Mouse (Mus musculus) small intestine, adult 2 months (tissue): ENCODE results near the gene Usf2. TPM values are rescaled to one million over a fixed set of nuclear protein-coding genes. Genes with fewer than 3 reads are reported as not detected.

Source experiments
- H3K27ac ChIP-seq: fragments of 200-500 bp; 2 replicates; pipeline ENCODE4 v1.5.1; 2012; ENCODE audit warnings: low read depth, low read length, control low read depth, inconsistent platforms; ENCODE audit not compliant: insufficient read depth
- H3K27me3 ChIP-seq: fragments of 200-500 bp; 2 replicates; pipeline ENCODE4 v1.6.1; 2012; ENCODE audit warnings: mild to moderate bottlenecking, moderate library complexity, low read length, inconsistent platforms; ENCODE audit not compliant: control insufficient read depth, insufficient read depth
- H3K36me3 ChIP-seq: fragments of 200-500 bp; 2 replicates; pipeline ENCODE4 v1.6.1; 2012; ENCODE audit warnings: mild to moderate bottlenecking, low read length, control low read depth, inconsistent platforms; ENCODE audit not compliant: control insufficient read depth, insufficient read depth
- H3K4me1 ChIP-seq: fragments of 200-500 bp; 2 replicates; pipeline ENCODE4 v1.6.1; 2012; ENCODE audit warnings: low read length, inconsistent platforms, mixed read lengths; ENCODE audit not compliant: control insufficient read depth, insufficient read depth, insufficient read length
- H3K4me3 ChIP-seq: fragments of 200-500 bp; 2 replicates; pipeline ENCODE4 v1.5.1; 2012; ENCODE audit warnings: low read depth, mild to moderate bottlenecking, control low read depth, inconsistent platforms, low read length, moderate library complexity
- CTCF ChIP-seq: fragments of 200-500 bp; IDR thresholded peaks from 2 replicates; pipeline ENCODE4 v1.5.1; 2012; ENCODE audit warnings: low read depth, mild to moderate bottlenecking, control low read depth, inconsistent platforms, low read length, moderate library complexity, mixed read lengths; ENCODE audit not compliant: insufficient replicate concordance, insufficient read length; ENCODE audit errors: extremely low read depth
- POLR2A ChIP-seq: fragments of 200-500 bp; IDR thresholded peaks from 2 replicates; pipeline ENCODE4 v1.6.1; 2012; ENCODE audit warnings: low read depth, mild to moderate bottlenecking, control low read depth, inconsistent platforms, low read length, moderate library complexity
- WGBS: fragments of 180-500 bp; shearing (Covaris S2); methylation state at CpG from one replicate; pipeline ENCODE4 v1.1.7; 2018; 5-methylcytosine and 5-hydroxymethylcytosine counted together
- polyA plus RNA-seq: library from polyadenylated mRNA; depleted of rRNA; stranded (reverse); fragments of >200 nt; gene quantifications from 2 replicates; pipeline ENCODE4 v1.2.3, GENCODE M21; 2012

Gene Usf2
- polyA plus RNA-seq, 1 experiment: 162 TPM

DNA sequence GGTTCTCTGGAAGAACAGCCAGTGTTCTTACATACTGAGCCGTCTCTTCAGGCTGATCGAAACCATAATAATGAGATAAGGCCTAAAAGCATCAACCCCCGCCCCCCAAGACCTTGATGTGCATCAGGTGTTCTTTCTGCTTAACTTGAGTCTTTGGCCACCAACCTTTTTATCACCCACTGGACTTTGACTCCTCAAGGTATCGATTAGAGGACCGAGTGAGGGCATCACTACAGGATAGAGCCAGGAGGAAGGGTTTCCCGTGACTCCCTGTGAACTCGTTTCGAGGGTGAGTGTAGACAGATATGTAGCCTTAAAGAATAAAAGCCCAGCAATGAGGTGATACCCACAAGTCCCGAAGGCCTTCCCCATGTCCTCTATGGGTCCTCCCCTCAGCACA lies 28.8 kb upstream of the Usf2 start:
- Histone ChIP-seq H3K4me1 (no peaks in the 10 kb centered on the region), H3K27ac (no peak overlapping the region), H3K4me3 (no peak overlapping the region), H3K36me3 (no peaks in the 10 kb centered on the region), H3K27me3 (no peaks in the 10 kb centered on the region)
- 48% methylated on average over 9 of the region's 9 CpGs for WGBS
- TF ChIP-seq POLR2A: no peak
- TF ChIP-seq CTCF: no peak

GRCm38 (mm10) chr7:30981703-30982102 lies 25.1 kb upstream of the Usf2 start:
- Histone ChIP-seq H3K4me3 (no peak overlapping the region), H3K36me3 (peaks cover 2% of the 10 kb centered on the region; the same call in 1 of the 2 replicates), H3K27me3 (no peaks in the 10 kb centered on the region), H3K27ac (no peak overlapping the region), H3K4me1 (no peaks in the 10 kb centered on the region)
- no peak for TF ChIP-seq CTCF
- 97% methylated on average over 4 of the region's 4 CpGs for WGBS

DNA sequence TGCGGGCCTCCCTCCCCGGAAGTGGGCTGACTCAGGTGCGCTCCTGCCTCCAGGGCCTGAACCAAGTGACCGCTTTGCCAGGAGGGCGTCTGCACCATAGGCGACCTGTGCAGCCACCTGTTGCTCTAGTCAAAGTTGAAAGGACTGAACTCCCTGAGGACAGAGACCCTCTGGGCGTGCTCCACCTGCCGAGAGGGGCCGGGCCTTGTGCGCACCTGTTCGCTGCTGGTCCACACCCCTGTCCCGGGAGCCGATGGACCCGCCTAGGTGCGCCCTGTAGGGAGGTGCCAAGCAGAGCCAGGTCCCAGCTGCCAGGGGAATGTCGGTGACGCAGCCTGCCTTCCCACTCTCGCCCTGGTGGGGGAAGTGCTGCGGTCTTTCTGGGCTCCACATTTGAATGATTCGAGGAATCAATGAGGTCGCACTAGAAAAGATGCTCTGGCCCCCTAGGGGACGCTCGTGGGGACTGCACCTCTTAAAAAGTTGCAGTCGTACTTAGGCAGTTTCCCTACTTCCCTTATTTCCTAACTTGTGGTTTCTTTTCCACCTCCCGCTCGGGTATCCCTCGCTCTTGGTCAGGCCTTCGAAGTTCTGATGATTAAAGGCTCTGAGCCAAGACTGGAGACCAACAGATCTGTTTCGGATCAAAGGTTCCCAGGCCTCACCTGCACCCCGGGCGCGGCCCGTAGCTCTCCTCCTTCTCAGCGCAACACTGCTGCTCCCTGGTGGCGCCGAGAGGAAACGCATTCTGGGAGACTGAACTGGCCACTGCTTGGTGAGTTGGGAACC lies 17.1 kb upstream of the Usf2 start, which contains the start of gene Fam187b:
Gene Fam187b, plus strand, starts transcription at position 290 of the 789 bp plus-strand sequence.
- Histone ChIP-seq H3K4me1 (peaks cover 9% of the 10 kb centered on the region), H3K27ac (peak within 1 kb of the TSS; percentile 99), H3K36me3 (peaks cover 22% of the 10 kb centered on the region), H3K27me3 (no peaks in the 10 kb centered on the region), H3K4me3 (peak within 1 kb of the TSS; percentile 67)
- peak; percentile 92 for TF ChIP-seq CTCF
- peak; percentile 77 for TF ChIP-seq POLR2A
- 1% methylated on average over 37 of the region's 37 CpGs for WGBS

DNA sequence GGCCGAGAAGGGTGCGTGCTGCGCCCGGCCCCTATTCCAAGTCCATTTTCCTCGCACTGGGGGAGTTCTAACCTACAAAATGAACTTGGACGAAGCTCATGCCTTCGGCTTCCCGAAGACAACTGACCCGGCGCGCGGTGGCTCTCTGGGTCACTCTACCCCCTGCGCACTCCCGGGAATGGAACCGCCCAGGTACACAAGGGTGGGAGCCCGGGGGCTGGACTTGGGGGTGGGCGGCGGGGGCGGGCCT lies 16.6 kb upstream of the Usf2 start, which contains the start of gene Lsr:
Gene Lsr, minus strand, starts transcription at position 214 of the 250 bp plus-strand sequence.
- peaks cover 9% of the 10 kb centered on the region for H3K4me1 ChIP-seq
- peak; percentile 42; the same call in 1 of the 2 replicates for TF ChIP-seq POLR2A
- no peak for TF ChIP-seq CTCF
- peak within 1 kb of the TSS; percentile 99 for H3K27ac ChIP-seq
- H3K4me3 ChIP-seq: peak within 1 kb of the TSS; percentile 67
- peaks cover 23% of the 10 kb centered on the region for H3K36me3 ChIP-seq
- H3K27me3 ChIP-seq: no peaks in the 10 kb centered on the region
- WGBS: under 1% methylated on average over 19 of the region's 19 CpGs

DNA sequence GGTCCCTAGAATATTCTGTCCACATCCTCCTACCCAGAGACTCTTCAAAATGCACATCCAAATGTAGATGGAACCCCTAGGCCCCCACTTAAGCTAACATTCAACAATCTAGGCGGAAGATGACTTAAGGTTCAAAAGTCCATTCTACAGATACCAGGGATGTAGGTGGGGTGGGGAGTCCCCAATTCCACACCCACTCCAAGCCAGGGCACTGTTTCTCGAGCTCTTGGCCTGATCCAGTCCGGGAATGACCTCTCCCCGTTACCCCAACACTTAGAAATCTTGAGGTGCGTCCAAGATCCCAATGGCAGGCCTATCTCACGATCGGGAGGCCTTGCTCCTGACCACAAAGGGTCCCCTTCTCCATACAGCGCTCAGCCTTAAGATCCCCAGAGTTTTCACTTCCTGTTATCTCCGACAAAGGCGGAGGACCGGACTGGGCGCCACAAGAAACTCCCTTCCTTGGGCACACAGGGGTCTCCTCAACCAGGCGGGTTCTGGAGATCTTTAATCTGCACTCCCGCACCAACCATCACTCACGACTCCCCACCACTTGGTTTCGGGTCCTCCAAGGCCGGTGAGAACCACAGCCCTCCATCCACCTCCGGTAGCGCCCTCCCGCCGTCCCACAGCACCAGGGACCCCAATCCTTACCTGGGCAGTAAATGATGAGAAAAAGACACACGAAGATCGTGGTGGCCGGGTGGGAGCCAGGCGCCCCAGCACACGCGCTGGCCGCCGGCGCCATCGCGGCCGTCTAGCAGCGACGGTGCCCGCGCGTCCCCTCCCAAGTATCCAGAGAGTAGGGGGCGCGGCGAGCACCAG lies 16.0 kb upstream of the Usf2 start:
- H3K4me3 ChIP-seq: peak overlapping the region; percentile 67
- H3K27me3 ChIP-seq: no peaks in the 10 kb centered on the region
- peak overlapping the region; percentile 67 for H3K27ac ChIP-seq
- H3K36me3 ChIP-seq: peaks cover 22% of the 10 kb centered on the region
- peaks cover 9% of the 10 kb centered on the region for H3K4me1 ChIP-seq
- 6% methylated on average over 41 of the region's 41 CpGs for WGBS
- no peak for TF ChIP-seq POLR2A
- no peak for TF ChIP-seq CTCF

DNA sequence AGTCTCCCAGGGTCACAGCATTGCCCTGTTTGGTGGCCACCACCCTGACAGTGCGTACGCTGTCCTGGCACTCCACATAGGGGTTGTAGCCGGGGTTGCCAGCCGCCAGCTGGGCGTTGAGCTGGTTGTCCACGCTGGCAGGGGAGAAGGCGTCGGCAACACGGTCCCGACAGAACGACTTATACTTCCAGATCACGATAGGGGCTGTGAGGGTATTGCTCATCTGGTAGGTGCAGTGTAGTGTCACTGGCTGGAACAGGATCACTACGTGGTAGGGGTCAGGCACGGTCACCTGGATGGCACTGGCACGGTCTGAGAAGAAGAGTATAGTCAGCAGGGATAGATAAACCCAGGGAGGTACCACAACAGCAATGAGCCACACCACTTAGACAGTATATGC lies 15.3 kb upstream of the Usf2 start:
- H3K27ac ChIP-seq: peak overlapping the region; percentile 22
- H3K27me3 ChIP-seq: no peaks in the 10 kb centered on the region
- TF ChIP-seq POLR2A (no peak), CTCF (no peak)
- peak overlapping the region; percentile 51 for H3K4me3 ChIP-seq
- 48% methylated on average over 15 of the region's 15 CpGs for WGBS
- H3K4me1 ChIP-seq: peaks cover 9% of the 10 kb centered on the region
- peaks cover 25% of the 10 kb centered on the region for H3K36me3 ChIP-seq

DNA sequence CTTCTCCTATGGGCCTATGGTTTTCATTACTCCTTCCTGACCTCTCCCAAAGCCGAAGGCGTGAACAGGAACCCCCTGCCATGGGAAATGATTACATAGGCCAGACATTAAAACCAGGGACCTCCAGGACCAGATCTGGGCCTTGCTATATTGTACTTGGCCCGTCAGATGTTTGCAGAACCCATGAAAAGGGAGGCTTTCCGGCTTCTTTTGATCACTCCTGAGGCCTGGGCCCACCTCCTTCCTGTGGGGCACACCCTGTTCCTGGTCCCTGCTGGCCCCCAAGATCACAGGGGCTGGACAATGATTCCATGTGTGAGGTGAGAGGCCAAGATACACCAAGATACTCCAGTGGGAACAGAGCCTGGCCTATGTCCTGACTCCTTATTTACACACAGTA lies 12.6 kb upstream of the Usf2 start:
- TF ChIP-seq CTCF (no peak), POLR2A (no peak)
- Histone ChIP-seq H3K27me3 (no peaks in the 10 kb centered on the region), H3K4me3 (no peak overlapping the region), H3K27ac (no peak overlapping the region), H3K4me1 (peaks cover 6% of the 10 kb centered on the region), H3K36me3 (peaks cover 39% of the 10 kb centered on the region)
- WGBS: 83% methylated on average over 4 of the region's 4 CpGs
